Mouse (Mus musculus) brain, embryonic 14.5 days (tissue): Measurements from ENCODE around the gene Dlx3.

Source experiments
- CTCF ChIP-seq: fragments of 200-500 bp; IDR thresholded peaks from 2 replicates; pipeline ENCODE4 v1.5.1; 2012; ENCODE audit warnings: inconsistent platforms, mild to moderate bottlenecking, moderate library complexity, borderline replicate concordance; ENCODE audit not compliant: insufficient read depth, insufficient read length; ENCODE audit errors: extremely low read depth
- POLR2A ChIP-seq: fragments of 200-500 bp; IDR thresholded peaks from 2 replicates; pipeline ENCODE4 v1.6.1; 2012; ENCODE audit warnings: mild to moderate bottlenecking, inconsistent platforms, borderline replicate concordance; ENCODE audit not compliant: poor library complexity, insufficient read depth, insufficient read length, severe bottlenecking; ENCODE audit errors: extremely low read depth

DNA sequence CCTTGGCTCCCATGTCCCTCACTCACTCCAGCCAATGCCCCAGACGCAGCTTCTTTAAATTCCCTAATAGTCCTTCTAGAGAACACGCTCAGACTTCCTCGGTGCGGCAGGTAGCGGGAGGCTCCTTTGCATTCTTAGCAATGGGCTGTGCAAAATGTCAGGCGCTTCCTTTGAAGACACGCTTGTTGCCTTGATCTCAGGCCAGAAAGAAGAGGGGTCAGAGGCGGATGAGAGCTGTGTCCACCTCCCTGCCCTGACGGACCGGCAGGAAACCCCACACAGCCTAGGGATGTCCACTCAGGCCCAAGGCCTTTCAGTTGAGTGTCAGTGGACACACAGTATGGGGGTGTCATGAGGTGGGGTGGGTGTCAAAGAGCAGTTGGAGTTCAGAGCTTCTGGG lies 24.3 kb upstream of the Dlx3 start:
- no peak for TF ChIP-seq CTCF
- TF ChIP-seq POLR2A, result no peak
